Mouse (Mus musculus) hindbrain, embryonic 11.5 days (tissue): Measurements from ENCODE around the gene E2f1. TPM values are rescaled to one million over a fixed set of nuclear protein-coding genes. Genes with fewer than 3 reads are reported as not detected.

Source experiments
- ATAC-seq: fragments of 200-750 bp; cut with Nextera tagmentation; 2 replicates; pipeline ENCODE4 v1.8.0; 2017; ENCODE audit warnings: mild to moderate bottlenecking, moderate TSS enrichment, moderate library complexity; ENCODE audit not compliant: low FRiP score
- DNase-seq: peaks from one replicate; pipeline ENCODE4 v3.0.0-alpha.2; 2015; ENCODE audit warnings: low spot score
- H3K27ac ChIP-seq: fragments of 300-500 bp; sonication (generic); 2 replicates; pipeline ENCODE4 v1.5.1; 2014; ENCODE audit warnings: mild to moderate bottlenecking, low read depth, low read length
- H3K27me3 ChIP-seq: fragments of 300-500 bp; sonication (generic); 2 replicates; pipeline ENCODE4 v1.6.1; 2014; ENCODE audit warnings: mild to moderate bottlenecking, low read length, moderate library complexity, mixed read lengths; ENCODE audit not compliant: control insufficient read depth, insufficient read depth
- H3K36me3 ChIP-seq: fragments of 300-500 bp; sonication (generic); 2 replicates; pipeline ENCODE4 v1.6.1; 2014; ENCODE audit warnings: mild to moderate bottlenecking, low read length, moderate library complexity, mixed read lengths; ENCODE audit not compliant: control insufficient read depth, insufficient read depth
- H3K4me1 ChIP-seq: fragments of 300-500 bp; sonication (generic); replicated peaks from 2 replicates; pipeline ENCODE4 v1.6.1; 2014; ENCODE audit warnings: low read length, mixed read lengths; ENCODE audit not compliant: control insufficient read depth, insufficient read depth
- H3K4me2 ChIP-seq: fragments of 300-500 bp; sonication (generic); replicated peaks from 2 replicates; pipeline ENCODE4 v1.6.1; 2014; ENCODE audit warnings: mild to moderate bottlenecking, low read depth, low read length
- H3K4me3 ChIP-seq: fragments of 300-500 bp; sonication (generic); 2 replicates; pipeline ENCODE4 v1.5.1; 2014; ENCODE audit warnings: low read depth, low read length
- H3K9ac ChIP-seq: fragments of 300-500 bp; sonication (generic); 2 replicates; pipeline ENCODE4 v1.6.1; 2014; ENCODE audit warnings: low read depth, low read length
- H3K9me3 ChIP-seq: fragments of 300-500 bp; sonication (generic); 2 replicates; pipeline ENCODE4 v1.6.1; 2016; ENCODE audit warnings: low read length; ENCODE audit not compliant: control insufficient read depth
- WGBS: fragments of 180-500 bp; shearing (Covaris S2); extraction: QIAGEN DNeasy Blood & Tissue Kit; methylation state at CpG from one replicate; pipeline ENCODE4 v1.1.7; 2014; 5-methylcytosine and 5-hydroxymethylcytosine counted together
- polyA plus RNA-seq: library from polyadenylated mRNA; unstranded; fragments of >200 nt; fragmentation: Nextera tagmentation; extraction: Ambion mirVana; gene quantifications from 2 replicates; pipeline ENCODE4 v1.2.1, GENCODE M21; 2014

E2f1 gene
- polyA plus RNA-seq, 1 experiment from 2014 or later: 13.0 TPM

- no peak overlapping the region for H3K4me3 ChIP-seq
- no peaks in the 10 kb centered on the region for H3K9me3 ChIP-seq
- no peak overlapping the region for H3K27ac ChIP-seq
- 77% methylated on average over 5 of the region's 5 CpGs for WGBS
- H3K36me3 ChIP-seq: no peaks in the 10 kb centered on the region
- H3K4me1 ChIP-seq: no peaks in the 10 kb centered on the region
- H3K9ac ChIP-seq: no peak overlapping the region
- no peak overlapping the region for H3K4me2 ChIP-seq
- H3K27me3 ChIP-seq: no peaks in the 10 kb centered on the region
- ATAC-seq (no peak), DNase-seq (peak; percentile 60)
These were observed 16.7 kb upstream of the E2f1 start for GRCm38 (mm10) chr2:154586405-154586804.

GRCm38 (mm10) chr2:154584931-154585601 is 15.4 kb upstream of the E2f1 start:
- no peaks in the 10 kb centered on the region for H3K9me3 ChIP-seq
- H3K9ac ChIP-seq: no peak overlapping the region
- no peak overlapping the region for H3K4me2 ChIP-seq
- no peak for DNase-seq
- H3K4me3 ChIP-seq: no peak overlapping the region
- peak overlapping the region; percentile 36; the same call in 1 of the 2 replicates for H3K27ac ChIP-seq
- no peaks in the 10 kb centered on the region for H3K4me1 ChIP-seq
- WGBS: 73% methylated on average over 17 of the region's 17 CpGs
- ATAC-seq: no peak
- H3K27me3 ChIP-seq: no peaks in the 10 kb centered on the region
- no peaks in the 10 kb centered on the region for H3K36me3 ChIP-seq

DNA sequence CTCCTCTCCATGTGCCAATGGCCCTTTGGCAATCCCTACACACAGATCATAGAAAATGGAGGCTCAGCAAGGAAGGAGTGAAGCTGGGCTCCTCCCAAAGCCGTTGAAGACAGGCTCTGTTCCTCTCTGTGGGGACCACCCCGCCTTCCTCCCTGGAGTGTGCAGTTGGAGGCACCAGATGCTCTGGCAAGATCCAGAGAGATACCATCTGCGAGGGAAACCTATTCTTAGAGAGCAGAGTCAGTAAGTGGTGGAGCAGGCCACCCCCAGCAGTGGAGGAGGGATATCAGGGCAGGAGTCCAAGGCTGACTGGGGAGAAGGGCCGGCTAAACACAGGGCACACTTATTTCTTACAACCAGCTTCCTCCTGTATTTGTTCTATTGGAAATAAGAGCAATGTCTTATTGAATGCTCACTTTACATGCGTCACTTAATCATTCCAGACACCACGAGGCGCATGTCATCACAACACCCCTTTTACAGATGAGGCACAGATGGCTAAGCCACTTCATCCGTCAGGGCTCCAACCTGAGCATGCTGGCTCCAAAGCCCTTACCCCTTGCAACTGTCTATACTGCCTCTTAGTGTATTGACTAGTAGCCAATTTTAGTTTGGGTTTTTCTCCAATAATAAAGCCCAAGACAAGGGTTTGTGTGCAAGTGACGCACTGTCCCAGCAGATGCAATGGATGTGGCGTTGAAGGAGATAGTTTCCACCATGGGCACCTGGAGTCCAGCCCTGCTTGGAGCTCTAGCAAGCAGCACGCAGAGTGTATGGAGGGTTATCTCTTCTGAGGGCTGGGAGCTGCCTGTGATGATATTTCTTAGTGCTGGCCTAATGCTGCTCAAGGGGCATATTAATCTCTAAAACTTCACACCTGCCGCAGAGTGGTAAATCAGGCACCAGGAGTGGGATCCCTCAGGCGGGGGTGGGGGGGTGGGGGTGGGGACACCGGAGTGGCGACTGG is 14.5 kb upstream of the E2f1 start:
- ATAC-seq: peak; percentile 60
- WGBS: 63% methylated on average over 15 of the region's 15 CpGs

GRCm38 (mm10) chr2:154581421-154581820 is 11.7 kb upstream of the E2f1 start:
- 96% methylated on average over 1 of the region's 1 CpGs for WGBS
- no peak for ATAC-seq

More for the DNA sequence above, 14.5 kb upstream of the E2f1 start:
- Histone ChIP-seq H3K4me3 (no peak overlapping the region), H3K9ac (no peak overlapping the region), H3K27ac (peak overlapping the region; percentile 11; the same call in 1 of the 2 replicates), H3K36me3 (no peaks in the 10 kb centered on the region), H3K4me1 (no peaks in the 10 kb centered on the region), H3K9me3 (no peaks in the 10 kb centered on the region), H3K4me2 (no peak overlapping the region; the same call in 1 of the 2 replicates), H3K27me3 (no peaks in the 10 kb centered on the region)
- peak; percentile 25 for DNase-seq

DNA sequence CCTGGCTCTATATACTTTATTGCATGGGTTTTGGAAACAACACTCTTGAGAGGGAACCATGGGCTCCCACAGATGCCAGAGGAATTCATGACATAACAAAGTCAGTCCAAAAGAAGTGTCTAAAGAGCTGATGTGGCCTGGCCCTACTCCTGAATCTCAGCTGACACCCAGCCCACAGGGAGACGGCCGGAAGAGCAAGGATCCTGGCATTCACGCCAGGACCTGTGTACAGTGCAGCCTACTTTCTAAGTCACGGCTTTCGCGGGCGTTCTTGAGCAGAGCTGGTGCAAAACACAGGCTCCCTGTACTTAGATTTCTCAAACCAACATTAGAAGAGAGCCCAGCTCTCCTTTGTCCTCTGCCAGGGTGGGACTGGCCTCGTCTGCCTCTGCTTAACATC is 10.9 kb upstream of the E2f1 start:
- ATAC-seq (no peak), DNase-seq (no peak)
- no peak overlapping the region for H3K27ac ChIP-seq
- H3K4me3 ChIP-seq: no peak overlapping the region
- H3K9me3 ChIP-seq: no peaks in the 10 kb centered on the region
- no peaks in the 10 kb centered on the region for H3K36me3 ChIP-seq
- H3K27me3 ChIP-seq: no peaks in the 10 kb centered on the region
- H3K4me2 ChIP-seq: no peak overlapping the region
- WGBS: 84% methylated on average over 8 of the region's 8 CpGs
- peaks cover 9% of the 10 kb centered on the region for H3K4me1 ChIP-seq
- no peak overlapping the region for H3K9ac ChIP-seq

More at GRCm38 (mm10) chr2:154581421-154581820, 11.7 kb upstream of the E2f1 start:
- Histone ChIP-seq H3K4me1 (peaks cover 9% of the 10 kb centered on the region), H3K27me3 (no peaks in the 10 kb centered on the region), H3K4me2 (no peak overlapping the region), H3K4me3 (no peak overlapping the region), H3K9ac (no peak overlapping the region), H3K36me3 (no peaks in the 10 kb centered on the region), H3K9me3 (no peaks in the 10 kb centered on the region), H3K27ac (no peak overlapping the region)
- no peak for DNase-seq

- DNase-seq (no peak), ATAC-seq (peak; percentile 62)
- H3K4me2 ChIP-seq: no peak overlapping the region
- 56% methylated on average over 6 of the region's 6 CpGs for WGBS
- peak overlapping the region; percentile 88 for H3K27ac ChIP-seq
- H3K4me1 ChIP-seq: peaks cover 11% of the 10 kb centered on the region
- H3K9me3 ChIP-seq: no peaks in the 10 kb centered on the region
- no peaks in the 10 kb centered on the region for H3K27me3 ChIP-seq
- H3K36me3 ChIP-seq: no peaks in the 10 kb centered on the region
- no peak overlapping the region for H3K4me3 ChIP-seq
- peak overlapping the region; percentile 40; the same call in 1 of the 2 replicates for H3K9ac ChIP-seq
These were observed 8.0 kb upstream of the E2f1 start for GRCm38 (mm10) chr2:154577744-154578067.

GRCm38 (mm10) chr2:154576876-154577743 is 7.4 kb upstream of the E2f1 start:
- DNase-seq (peak; percentile 78), ATAC-seq (peak; percentile 90)
- H3K27me3 ChIP-seq: no peaks in the 10 kb centered on the region
- peak overlapping the region; percentile 42; the same call in 1 of the 2 replicates for H3K9ac ChIP-seq
- H3K36me3 ChIP-seq: no peaks in the 10 kb centered on the region
- no peaks in the 10 kb centered on the region for H3K9me3 ChIP-seq
- H3K4me1 ChIP-seq: peaks cover 11% of the 10 kb centered on the region
- WGBS: 20% methylated on average over 12 of the region's 12 CpGs
- no peak overlapping the region for H3K4me2 ChIP-seq
- no peak overlapping the region for H3K4me3 ChIP-seq
- peak overlapping the region; percentile 88 for H3K27ac ChIP-seq

GRCm38 (mm10) chr2:154574271-154574670 is 4.6 kb upstream of the E2f1 start:
- H3K4me3 ChIP-seq: no peak overlapping the region
- ATAC-seq (no peak), DNase-seq (peak; percentile 23)
- H3K4me1 ChIP-seq: peaks cover 11% of the 10 kb centered on the region
- H3K9me3 ChIP-seq: no peaks in the 10 kb centered on the region
- H3K36me3 ChIP-seq: no peaks in the 10 kb centered on the region
- 49% methylated on average over 7 of the region's 7 CpGs for WGBS
- no peak overlapping the region for H3K9ac ChIP-seq
- H3K27ac ChIP-seq: no peak overlapping the region
- no peak overlapping the region for H3K4me2 ChIP-seq
- H3K27me3 ChIP-seq: no peaks in the 10 kb centered on the region
